8 mouse cellular contexts compared by ENCODE assay signal in genomic region chr7:27490543-27491329, GRCm38 (mm10). TPM values are rescaled to one million over a fixed set of nuclear protein-coding genes. Genes with fewer than 3 reads are reported as not detected.
DNase-seq lines count a peak whose midpoint lies in the region; ATAC-seq lines count a peak whose summit lies in the region.

No protein-coding gene starts in this region.

- 1% methylated on average over 33 of the region's 33 CpGs for WGBS in heart, embryonic 14.5 days
- 0% methylated on average over 33 of the region's 33 CpGs for WGBS in liver, embryonic 13.5 days (ENCODE audit: insufficient replicate concordance)
- under 1% methylated on average over 30 of the region's 33 CpGs for WGBS in stomach, embryonic 16.5 days

- peaks cover 29 to 37% of the 10 kb centered on the region in 2 experiments for H3K4me1 ChIP-seq in heart, embryonic 14.5 days (ENCODE audit: control insufficient read depth in 2 of 2, insufficient read depth in 2 of 2, low read length in 2 of 2)
- peaks cover 73% of the 10 kb centered on the region for H3K4me1 ChIP-seq in liver, embryonic 13.5 days (replicated peaks)
- H3K4me1 ChIP-seq in stomach, embryonic 16.5 days (ENCODE audit: control insufficient read depth, insufficient read depth, low read length) = peaks cover 30% of the 10 kb centered on the region

- peaks cover 16% of the 10 kb centered on the region for H3K36me3 ChIP-seq in heart, embryonic 14.5 days (ENCODE audit: control insufficient read depth, insufficient read depth, low read length)
- H3K36me3 ChIP-seq in liver, embryonic 13.5 days = peaks cover 15% of the 10 kb centered on the region
- no peaks in the 10 kb centered on the region; the same call in 1 of the 2 replicates for H3K36me3 ChIP-seq in stomach, embryonic 16.5 days (ENCODE audit: control insufficient read depth, insufficient read depth, low read length)

- peak overlapping the region; percentile 93 to 98 for H3K27ac ChIP-seq in heart, embryonic 14.5 days (replicated peaks in 1 of 2; ENCODE audit: control insufficient read depth in 1 of 2, insufficient read depth in 1 of 2, low read depth in 2 of 2, low read length in 2 of 2)
- H3K27ac ChIP-seq in liver, embryonic 13.5 days = peak overlapping the region; percentile 93
- peak overlapping the region; percentile 97 for H3K27ac ChIP-seq in stomach, embryonic 16.5 days (ENCODE audit: low read length)

- peak overlapping the region; percentile 71 for H3K9ac ChIP-seq in heart, embryonic 14.5 days (ENCODE audit: low read length)
- peak overlapping the region; percentile 80 for H3K9ac ChIP-seq in liver, embryonic 13.5 days
- H3K9ac ChIP-seq in stomach, embryonic 16.5 days (ENCODE audit: low read length) = peak overlapping the region; percentile 69

- peak; percentile 82 for DNase-seq in c-Kit-positive CD71-negative TER-119-negative erythroid progenitor cells, embryonic 14.5 days (ENCODE audit: low read depth)
- DNase-seq in fibroblast of lung, adult 2 months (ENCODE audit: low read depth) = peak; percentile 58
- peak; percentile 97 for DNase-seq in kidney, postnatal 14 days
- peak; percentile 94 for DNase-seq in liver, embryonic 13.5 days
- peak; percentile 85 to 88 for DNase-seq in natural killer cell, adult 2 months (ENCODE audit: low spot score in 2 of 2)

- peak overlapping the region; percentile 34 to 40 for H3K4me3 ChIP-seq in heart, embryonic 14.5 days (ENCODE audit: control insufficient read depth in 1 of 2, insufficient read depth in 1 of 2, low read depth in 1 of 2, low read length in 2 of 2)
- H3K4me3 ChIP-seq in liver, embryonic 13.5 days (replicated peaks) = peak overlapping the region; percentile 60
- H3K4me3 ChIP-seq in stomach, embryonic 16.5 days (replicated peaks; ENCODE audit: low read length) = peak overlapping the region; percentile 47

- peak; percentile 40 for ATAC-seq in CD4-positive, CD25-positive, alpha-beta regulatory T cell, adult 4 months
- ATAC-seq in heart, embryonic 14.5 days (ENCODE audit: insufficient number of reproducible peaks, insufficient read depth, low FRiP score, low read depth) = peak; percentile 79
- peak; percentile 89 for ATAC-seq in liver, embryonic 13.5 days (ENCODE audit: low read depth)
- peak; percentile 84 for ATAC-seq in stomach, embryonic 16.5 days (ENCODE audit: insufficient read depth, low FRiP score)

- no peaks in the 10 kb centered on the region for H3K9me3 ChIP-seq in heart, embryonic 14.5 days (ENCODE audit: control insufficient read depth, low read length)
- H3K9me3 ChIP-seq in liver, embryonic 13.5 days (replicated peaks) = no peaks in the 10 kb centered on the region
- no peaks in the 10 kb centered on the region for H3K9me3 ChIP-seq in stomach, embryonic 16.5 days (replicated peaks; ENCODE audit: control insufficient read depth, low read length)

- H3K27me3 ChIP-seq in heart, embryonic 14.5 days (ENCODE audit: control insufficient read depth, insufficient read depth, low read length) = no peaks in the 10 kb centered on the region
- no peaks in the 10 kb centered on the region for H3K27me3 ChIP-seq in liver, embryonic 13.5 days
- no peaks in the 10 kb centered on the region for H3K27me3 ChIP-seq in stomach, embryonic 16.5 days (ENCODE audit: control insufficient read depth, insufficient read depth, low read length)

- H3K4me2 ChIP-seq in heart, embryonic 14.5 days (ENCODE audit: low read length) = peak overlapping the region; percentile 62
- H3K4me2 ChIP-seq in liver, embryonic 13.5 days = peak overlapping the region; percentile 81
- H3K4me2 ChIP-seq in stomach, embryonic 16.5 days (ENCODE audit: low read depth, low read length) = peak overlapping the region; percentile 47

RNA-seq across cellular contexts. Expression of gene Sertad1, which starts 4.0 kb away (rescaled TPM):
- 10 to 100 TPM; 46.0 to 51.9 TPM for polyA plus RNA-seq in CD4-positive, CD25-positive, alpha-beta regulatory T cell, adult 4 months (2017; shearing (Covaris generic))
- 34.5 and 34.8 TPM in 2 replicates for polyA plus RNA-seq in heart, embryonic 14.5 days (2014; fragmentation: Nextera tagmentation; extraction: Ambion mirVana)
- 20.7 and 21.7 TPM in 2 replicates for polyA plus RNA-seq in liver, embryonic 13.5 days (2015; fragmentation: Nextera tagmentation; extraction: Ambion mirVana)
- polyA plus RNA-seq in stomach, embryonic 16.5 days (2015; fragmentation: Nextera tagmentation; extraction: Ambion mirVana) = 42.0 and 45.9 TPM in 2 replicates

RNA-seq across cellular contexts. Expression of gene Prx, which starts 8.4 kb away (rescaled TPM):
- polyA plus RNA-seq in CD4-positive, CD25-positive, alpha-beta regulatory T cell, adult 4 months (2017; shearing (Covaris generic)) = under 1 TPM; 0.22 to 0.62 TPM
- polyA plus RNA-seq in heart, embryonic 14.5 days (2014; fragmentation: Nextera tagmentation; extraction: Ambion mirVana) = 0.58 and 0.59 TPM in 2 replicates
- 0.78 and 0.88 TPM in 2 replicates for polyA plus RNA-seq in liver, embryonic 13.5 days (2015; fragmentation: Nextera tagmentation; extraction: Ambion mirVana)
- 3.7 and 4.0 TPM in 2 replicates for polyA plus RNA-seq in stomach, embryonic 16.5 days (2015; fragmentation: Nextera tagmentation; extraction: Ambion mirVana)

RNA-seq across cellular contexts. Expression of gene Sertad3, which starts 17.2 kb away (rescaled TPM):
- polyA plus RNA-seq in CD4-positive, CD25-positive, alpha-beta regulatory T cell, adult 4 months (2017; shearing (Covaris generic)) = 10 to 100 TPM; 50.9 to 60.1 TPM
- 15.7 and 19.4 TPM in 2 replicates for polyA plus RNA-seq in heart, embryonic 14.5 days (2014; fragmentation: Nextera tagmentation; extraction: Ambion mirVana)
- 31.4 and 31.7 TPM in 2 replicates for polyA plus RNA-seq in liver, embryonic 13.5 days (2015; fragmentation: Nextera tagmentation; extraction: Ambion mirVana)
- polyA plus RNA-seq in stomach, embryonic 16.5 days (2015; fragmentation: Nextera tagmentation; extraction: Ambion mirVana) = 38.1 and 39.4 TPM in 2 replicates

RNA-seq across cellular contexts. Expression of gene Hipk4, which starts 32.3 kb away (rescaled TPM):
- under 1 TPM in 1 of 2 experiments, not detected in 1; 0.28 TPM for polyA plus RNA-seq in CD4-positive, CD25-positive, alpha-beta regulatory T cell, adult 4 months (2017; shearing (Covaris generic))
- polyA plus RNA-seq in heart, embryonic 14.5 days (2014; fragmentation: Nextera tagmentation; extraction: Ambion mirVana) = 0.24 and 0.26 TPM in 2 replicates
- 0.08 and 0.12 TPM in 2 replicates for polyA plus RNA-seq in liver, embryonic 13.5 days (2015; fragmentation: Nextera tagmentation; extraction: Ambion mirVana)
- polyA plus RNA-seq in stomach, embryonic 16.5 days (2015; fragmentation: Nextera tagmentation; extraction: Ambion mirVana) = 0.35 and 0.79 TPM in 2 replicates

RNA-seq across cellular contexts. Expression of gene Blvrb, which starts 43.0 kb away (rescaled TPM):
- polyA plus RNA-seq in CD4-positive, CD25-positive, alpha-beta regulatory T cell, adult 4 months (2017; shearing (Covaris generic)) = 10 to 100 TPM; 14.1 to 19.9 TPM
- polyA plus RNA-seq in heart, embryonic 14.5 days (2014; fragmentation: Nextera tagmentation; extraction: Ambion mirVana) = 49.7 and 57.9 TPM in 2 replicates
- 831 and 956 TPM in 2 replicates for polyA plus RNA-seq in liver, embryonic 13.5 days (2015; fragmentation: Nextera tagmentation; extraction: Ambion mirVana)
- polyA plus RNA-seq in stomach, embryonic 16.5 days (2015; fragmentation: Nextera tagmentation; extraction: Ambion mirVana) = 112 and 113 TPM in 2 replicates

Comparison
In these comparisons a context has a peak if more than half of its experiments do, and no peak if none do; other contexts are left out.
1. Peak in every context shown above with its lines: DNase-seq, ATAC-seq, H3K4me3 ChIP-seq and H3K27ac ChIP-seq.